Mouse (Mus musculus) megakaryocyte-erythroid progenitor cell, adult 5-6 weeks (primary cell): ENCODE measurements around the gene Rel. TPM values are rescaled to one million over a fixed set of nuclear protein-coding genes. Genes with fewer than 3 reads are reported as not detected.
"Not testable (repeated sequence)": the region's sequence is repeated elsewhere in the genome, so short reads cannot be mapped to it uniquely, and the experiment has no call there.

Experiments used
- ATAC-seq: replicated peaks from 2 replicates; pipeline ENCODE4 v1.8.0; 2016; ENCODE audit warnings: mild to moderate bottlenecking, inconsistent platforms; ENCODE audit not compliant: severe bottlenecking, poor library complexity, low FRiP score, low TSS enrichment
- total RNA-seq, 2 experiments: library from RNA; stranded (forward) in 1 of 2; stranded (reverse) in 1 of 2; fragments of 200-1000, 215-1000 nt in 1 of 2; fragments of >200 nt in 1 of 2; fragmentation: Nextera tagmentation in 1 of 2; gene quantifications; 2 replicates each; pipeline ENCODE4 v1.2.3; 2014 to 2017

Gene Rel
- total RNA-seq (2014; fragmentation: Nextera tagmentation): 0.44 and 1.7 TPM in 2 replicates
- total RNA-seq (2017): 1.9 and 3.0 TPM in 2 replicates

GRCm38 (mm10) chr11:23770760-23771506, at the start of gene Rel:
Gene Rel, minus strand, starts transcription at chr11:23770970.
- peak; percentile 69 for ATAC-seq

DNA sequence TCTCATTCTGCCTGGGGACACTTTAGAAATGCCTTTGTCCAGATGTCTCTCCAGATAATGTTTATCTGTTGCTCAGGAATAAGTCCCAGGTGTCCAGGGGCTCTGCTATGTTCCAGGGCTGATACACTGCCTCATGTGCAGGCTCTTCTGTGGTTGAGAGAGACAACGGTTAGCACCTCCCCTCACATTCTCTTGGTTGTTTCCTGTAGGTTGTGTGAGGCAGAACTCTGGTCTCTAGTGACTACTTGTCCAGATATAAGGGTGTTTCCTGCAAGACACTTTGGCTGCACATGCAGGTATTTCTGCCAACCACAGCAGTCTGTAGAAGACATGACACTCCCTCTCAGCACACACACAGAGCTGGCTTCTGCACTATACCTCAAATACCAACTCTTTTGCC, 48.0 kb upstream of the Rel start:
- peak; percentile 41; the same call in 1 of the 2 replicates for ATAC-seq

DNA sequence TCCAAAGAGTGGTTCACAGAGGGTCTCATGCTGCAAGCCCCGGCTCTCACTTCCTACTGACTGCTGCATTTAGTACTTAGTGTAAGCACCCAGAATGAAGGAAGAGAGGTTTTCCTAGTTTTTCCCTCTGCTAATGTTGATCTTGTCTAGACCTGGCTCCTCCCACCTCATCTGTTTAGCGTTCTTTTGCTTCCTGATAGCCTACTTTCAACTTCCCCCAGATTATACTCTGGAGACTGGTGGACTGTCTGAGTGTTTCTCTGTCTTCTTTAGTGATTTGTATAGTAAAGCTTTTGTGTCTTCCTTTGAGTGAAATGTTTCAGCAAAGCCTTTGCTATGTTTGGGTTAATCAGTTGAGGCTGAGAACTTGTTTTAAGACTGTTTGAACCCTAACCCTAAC, 40.0 kb upstream of the Rel start:
- ATAC-seq: no peak

GRCm38 (mm10) chr11:23805716-23806115, 34.9 kb upstream of the Rel start:
- no peak for ATAC-seq

GRCm38 (mm10) chr11:23803136-23803535, 32.4 kb upstream of the Rel start:
- no peak for ATAC-seq

DNA sequence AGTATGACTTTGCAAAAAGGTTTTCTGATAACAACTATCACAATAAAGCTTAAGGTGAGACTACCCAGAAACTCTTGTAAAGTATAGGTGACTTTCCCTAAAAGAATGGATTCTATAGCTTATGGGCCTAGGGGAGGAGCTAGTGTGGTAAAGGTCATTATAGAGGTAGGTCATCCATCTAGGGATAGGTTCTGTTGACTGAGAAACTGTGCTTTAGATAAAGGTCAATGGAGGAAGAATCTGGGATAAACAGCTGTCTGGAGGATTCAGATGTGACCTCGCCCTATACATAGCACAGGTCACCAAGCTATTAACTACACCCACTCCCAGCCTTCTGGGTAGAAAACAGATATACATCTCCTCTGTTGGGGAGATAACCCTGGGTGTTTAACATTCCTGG, 31.5 kb upstream of the Rel start:
- ATAC-seq: no peak

GRCm38 (mm10) chr11:23801851-23802250, 31.1 kb upstream of the Rel start:
- no peak for ATAC-seq

DNA sequence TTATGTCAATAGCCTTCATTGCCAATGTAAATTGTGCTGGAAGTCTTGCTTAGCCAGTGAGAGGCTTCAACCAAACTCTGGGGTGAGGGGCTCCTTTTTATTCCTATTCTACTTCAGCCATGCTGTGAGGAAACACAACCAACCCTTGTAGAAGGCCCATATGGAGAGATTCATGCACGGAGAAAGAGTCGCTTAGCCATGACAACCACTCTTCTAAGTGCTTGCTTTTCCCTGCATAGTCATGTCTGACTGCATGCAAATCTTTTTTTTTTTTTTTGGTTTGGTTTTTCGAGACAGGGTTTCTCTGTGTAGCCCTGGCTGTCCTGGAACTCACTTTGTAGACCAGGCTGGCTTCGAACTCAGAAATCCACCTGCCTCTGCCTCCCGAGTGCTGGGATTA, 12.9 kb upstream of the Rel start:
- ATAC-seq: not testable (repeated sequence)

GRCm38 (mm10) chr11:23783085-23783484, 12.3 kb upstream of the Rel start:
- ATAC-seq: no peak

DNA sequence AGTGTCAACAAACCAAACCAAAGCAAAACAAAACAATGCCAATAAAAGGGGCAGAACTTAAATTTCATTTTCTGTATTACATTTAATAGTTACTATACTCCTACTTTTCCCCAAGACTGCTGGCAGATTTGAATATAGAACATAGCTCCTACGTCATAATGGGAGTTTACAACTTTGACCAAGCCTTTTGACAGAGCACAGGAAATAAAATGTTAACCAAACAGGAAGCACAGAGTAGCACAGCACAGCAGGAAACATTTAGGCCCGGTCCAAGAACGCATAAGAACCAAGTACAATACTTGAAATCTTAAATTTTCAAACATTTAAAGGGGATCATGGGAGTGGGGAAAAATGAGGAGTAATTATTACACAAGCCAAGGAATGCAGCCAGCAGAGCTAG, 11.3 kb upstream of the Rel start:
- ATAC-seq: no peak

DNA sequence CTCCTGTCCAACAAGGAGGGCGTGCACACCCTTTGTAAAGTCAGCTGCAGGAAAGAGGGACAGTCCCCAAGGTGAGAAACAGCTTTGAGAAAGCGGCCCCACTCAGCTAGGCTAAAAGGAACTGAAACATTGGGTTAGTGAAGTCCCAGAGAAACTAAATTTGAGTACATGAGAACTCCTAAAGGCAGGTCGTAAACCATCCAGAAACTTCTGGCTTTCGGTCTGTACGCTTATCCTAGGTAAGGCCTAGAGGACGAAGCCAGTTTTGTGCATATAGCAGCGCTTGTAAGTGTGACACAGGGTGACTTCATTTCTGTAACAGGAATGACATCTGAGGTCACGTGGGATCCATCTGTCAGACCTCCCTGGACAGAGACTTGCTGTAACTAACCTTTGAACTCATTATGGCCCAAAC, 8.0 kb upstream of the Rel start:
- ATAC-seq: no peak

- no peak for ATAC-seq
Measured at GRCm38 (mm10) chr11:23772471-23772870, 1.7 kb upstream of the Rel start.

DNA sequence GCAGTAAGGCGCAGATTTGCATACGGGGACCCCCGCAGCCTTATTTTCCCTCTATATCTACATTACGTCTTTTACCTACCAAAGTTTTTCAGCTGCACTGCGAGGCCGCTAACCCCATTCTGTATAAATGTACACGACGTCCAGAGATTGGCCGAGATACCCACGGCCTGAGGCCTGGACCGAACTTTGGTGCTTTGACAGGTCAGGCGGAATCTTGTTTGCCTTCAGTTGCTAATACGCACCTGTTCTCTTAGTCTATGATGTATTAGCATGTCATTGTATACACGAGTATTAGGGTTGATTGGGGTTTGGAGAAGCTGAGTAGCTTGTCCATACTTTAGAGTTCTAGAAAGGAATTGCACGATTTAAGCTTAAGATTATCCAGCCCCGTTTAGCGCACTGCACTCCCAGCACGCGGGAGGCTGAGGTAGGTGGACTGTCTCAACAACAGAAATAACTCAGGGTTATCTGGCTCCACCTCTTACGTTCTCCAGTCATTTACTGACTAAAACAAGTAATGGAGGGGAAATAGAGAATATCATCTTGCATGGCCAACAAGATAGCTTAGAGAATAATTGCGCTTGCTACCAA, 832 bp upstream of the Rel start:
- no peak; the same call in 1 of the 2 replicates for ATAC-seq

DNA sequence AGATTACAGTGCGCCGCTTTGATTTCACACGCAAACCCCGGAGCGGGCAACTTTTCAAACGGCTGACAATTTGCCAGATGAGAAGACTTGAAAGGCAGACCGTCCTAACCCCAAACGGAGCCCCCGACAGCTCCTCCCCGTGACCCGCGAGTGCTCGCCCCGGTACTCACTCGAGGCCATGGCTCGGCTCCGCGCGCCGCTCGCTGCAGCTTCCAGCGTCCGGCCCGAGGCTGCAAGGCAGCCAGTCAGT, 335 bp downstream of the Rel start:
- no peak; the same call in 1 of the 2 replicates for ATAC-seq

DNA sequence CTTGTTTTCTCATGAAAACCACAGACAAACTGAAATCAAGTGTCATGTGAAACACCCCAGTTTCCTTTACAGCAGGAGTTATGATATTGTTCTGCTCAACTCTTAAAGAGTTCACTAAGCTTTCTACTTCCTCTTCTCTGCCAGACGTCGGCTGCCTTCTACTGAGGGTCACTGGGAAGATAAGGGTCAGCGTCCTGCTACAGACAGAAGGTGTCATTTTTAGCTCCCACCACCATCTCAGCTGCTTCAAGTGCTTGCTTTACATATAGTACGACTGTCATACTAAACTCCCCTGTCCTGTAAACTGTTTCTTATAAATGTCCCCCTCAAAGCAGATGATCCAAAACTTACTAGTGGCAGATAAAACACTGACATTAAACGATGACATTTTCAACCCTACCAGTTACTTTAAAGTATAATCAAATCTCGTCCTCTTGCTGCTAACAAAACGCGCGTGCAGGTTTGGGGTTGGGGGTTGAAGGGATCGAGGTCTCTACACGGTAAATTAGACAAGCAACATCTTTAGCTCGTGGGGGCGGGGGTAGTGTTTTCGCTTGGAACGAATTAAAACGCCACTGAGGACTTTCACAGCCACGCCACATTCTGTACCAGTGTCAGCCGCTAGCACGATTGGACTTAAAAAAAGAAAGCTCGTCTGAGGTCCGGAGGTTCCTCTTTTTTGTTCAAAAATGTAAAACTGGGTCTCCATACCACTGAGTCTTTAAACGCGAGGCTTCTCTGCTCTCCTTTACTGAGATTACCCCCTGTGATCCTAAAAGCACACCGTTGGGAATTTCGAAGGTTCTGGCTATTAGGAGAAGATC, 872 bp downstream of the Rel start:
- 0 out of 2 replicates have a peak, but pooled peaks have one; percentile 12 for ATAC-seq

DNA sequence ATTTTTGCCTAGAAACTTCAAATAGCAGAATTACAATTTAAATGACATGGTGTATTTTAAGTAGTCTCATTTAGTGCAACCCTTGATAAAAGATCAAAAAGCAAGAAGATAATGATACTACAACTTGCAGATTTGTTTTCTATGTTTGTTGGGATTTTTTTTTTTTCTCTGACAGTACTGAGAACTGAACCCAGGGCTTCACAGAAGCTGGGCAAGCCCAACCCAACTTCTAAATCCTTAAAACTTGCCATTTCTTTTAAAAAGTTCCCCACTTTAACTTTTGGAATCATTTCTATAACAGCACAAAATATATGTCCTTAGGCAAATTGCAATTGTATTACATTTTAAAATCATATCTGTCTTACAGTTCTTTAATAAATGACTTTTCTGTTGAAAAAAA, 1.7 kb downstream of the Rel start:
- ATAC-seq: no peak

DNA sequence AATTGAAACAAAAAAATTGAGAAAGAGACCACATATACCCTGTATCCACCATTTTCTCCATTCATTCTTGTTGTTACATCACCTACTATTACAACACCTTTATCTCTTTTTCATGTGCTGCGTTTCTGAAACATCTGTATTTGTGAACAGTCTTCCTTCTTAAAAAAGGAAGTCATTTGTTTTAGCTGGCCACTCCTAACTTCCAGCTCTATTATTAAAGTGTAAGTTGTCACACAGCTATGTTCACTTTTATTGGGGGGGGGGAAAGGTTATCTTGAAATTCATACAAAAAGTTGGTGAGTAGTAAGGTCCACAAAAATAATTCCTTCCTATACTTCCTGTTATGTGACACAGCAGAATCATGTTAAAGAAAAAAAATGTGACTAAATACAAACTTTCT, 2.8 kb downstream of the Rel start:
- ATAC-seq: no peak

DNA sequence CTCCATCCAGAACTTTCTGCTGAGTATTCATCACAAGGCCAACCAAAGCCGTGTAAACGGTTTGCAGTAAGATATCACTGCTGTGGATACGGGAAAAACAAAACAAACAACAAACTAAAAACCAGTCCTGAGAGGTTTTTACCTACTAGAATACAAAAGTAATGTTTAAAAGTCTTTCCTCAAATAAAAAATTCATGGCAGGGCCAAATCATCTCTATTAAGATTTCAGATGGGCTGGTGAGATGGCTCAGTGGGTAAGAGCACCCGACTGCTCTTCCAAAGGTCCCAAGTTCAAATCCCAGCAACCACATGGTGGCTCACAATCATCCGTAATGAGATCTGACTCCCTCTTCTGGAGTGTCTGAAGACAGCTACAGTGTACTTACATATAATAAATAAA, 3.4 kb downstream of the Rel start:
- not testable (repeated sequence) for ATAC-seq

DNA sequence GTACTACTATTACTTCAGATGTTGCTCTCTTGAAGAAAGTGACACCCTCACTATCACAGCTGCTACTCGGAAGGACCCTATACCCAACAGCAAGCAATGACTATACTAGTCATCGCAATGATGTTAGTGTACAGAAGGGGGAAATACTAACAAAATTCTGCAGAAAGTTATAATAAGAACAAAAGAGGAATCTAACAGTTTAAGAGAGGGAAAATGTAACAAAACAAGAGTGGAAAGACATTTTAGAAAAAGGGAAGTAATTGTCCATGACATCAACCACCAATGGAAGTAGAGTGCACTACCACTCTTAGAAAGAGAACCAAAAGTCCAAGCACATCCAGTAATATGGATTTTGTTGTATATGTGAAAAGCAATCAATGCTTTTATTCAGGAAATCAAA, 8.1 kb downstream of the Rel start:
- ATAC-seq: no peak

GRCm38 (mm10) chr11:23758218-23758617, 12.6 kb downstream of the Rel start:
- ATAC-seq: no peak

GRCm38 (mm10) chr11:23754329-23754728, 16.4 kb downstream of the Rel start:
- ATAC-seq: no peak
